Mouse (Mus musculus) hindbrain, embryonic 13.5 days (tissue): ENCODE results near the gene Gm20903. TPM values are rescaled to one million over a fixed set of nuclear protein-coding genes. Genes with fewer than 3 reads are reported as not detected.
"Not testable (repeated sequence)": the region's sequence is repeated elsewhere in the genome, so short reads cannot be mapped to it uniquely, and the experiment has no call there.

Experiments used
- ATAC-seq: fragments of 200-750 bp; cut with Nextera tagmentation; 2 replicates; pipeline ENCODE4 v1.8.0; 2017; ENCODE audit warnings: moderate TSS enrichment; ENCODE audit not compliant: low FRiP score
- H3K27ac ChIP-seq: fragments of 300-500 bp; sonication (generic); 2 replicates; pipeline ENCODE4 v1.5.1; 2015; ENCODE audit warnings: inconsistent platforms, mild to moderate bottlenecking, moderate library complexity
- H3K27me3 ChIP-seq: fragments of 300-500 bp; sonication (generic); 2 replicates; pipeline ENCODE4 v1.6.1; 2015; ENCODE audit warnings: mild to moderate bottlenecking, inconsistent platforms
- H3K36me3 ChIP-seq: fragments of 300-500 bp; sonication (generic); 2 replicates; pipeline ENCODE4 v1.6.1; 2015; ENCODE audit warnings: mild to moderate bottlenecking, inconsistent platforms
- H3K4me1 ChIP-seq: fragments of 300-500 bp; sonication (generic); replicated peaks from 2 replicates; pipeline ENCODE4 v1.6.1; 2015; ENCODE audit warnings: inconsistent platforms
- H3K4me2 ChIP-seq: fragments of 300-500 bp; sonication (generic); 2 replicates; pipeline ENCODE4 v1.6.1; 2015; ENCODE audit warnings: inconsistent platforms, mild to moderate bottlenecking, moderate library complexity
- H3K4me3 ChIP-seq: fragments of 300-500 bp; sonication (generic); 2 replicates; pipeline ENCODE4 v1.5.1; 2015; ENCODE audit warnings: mild to moderate bottlenecking, inconsistent platforms
- H3K9ac ChIP-seq: fragments of 300-500 bp; sonication (generic); 2 replicates; pipeline ENCODE4 v1.6.1; 2015; ENCODE audit warnings: mild to moderate bottlenecking, inconsistent platforms
- H3K9me3 ChIP-seq: fragments of 300-500 bp; sonication (generic); 2 replicates; pipeline ENCODE4 v1.6.1; 2016; ENCODE audit warnings: inconsistent platforms
- WGBS: fragments of 180-500 bp; shearing (Covaris S2); methylation state at CpG from one replicate; pipeline ENCODE4 v1.1.7; 2015; 5-methylcytosine and 5-hydroxymethylcytosine counted together
- polyA plus RNA-seq: library from polyadenylated mRNA; unstranded; fragments of >200 nt; fragmentation: Nextera tagmentation; extraction: Ambion mirVana; gene quantifications from 2 replicates; pipeline ENCODE4 v1.2.1, GENCODE M21; 2015

Gm20903 gene
- not detected in 2 replicates for polyA plus RNA-seq

DNA sequence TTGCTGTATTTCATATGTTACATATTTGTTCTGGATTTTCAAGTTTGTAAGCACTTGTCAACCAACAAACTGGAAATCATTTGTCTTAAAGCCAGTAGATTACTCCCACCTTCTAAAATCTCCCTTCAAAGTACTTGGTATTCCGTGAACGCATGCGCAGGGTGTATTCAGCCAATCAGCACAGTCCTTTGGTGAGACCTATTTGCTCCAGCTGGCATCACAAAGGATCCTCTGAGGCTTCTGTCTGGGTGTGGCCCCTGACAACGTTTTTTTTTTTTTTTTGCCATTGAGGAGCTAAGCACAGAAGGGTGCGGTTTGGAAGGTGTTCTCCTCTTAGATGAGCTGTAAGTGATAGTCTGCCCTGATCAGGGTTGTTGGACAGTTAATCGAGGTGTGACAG lies at the start of gene Gm20903:
Gm20903 (plus strand) TSS at position 301 of the 400 bp plus-strand sequence.
- ATAC-seq, H3K9me3 ChIP-seq, H3K27me3 ChIP-seq, H3K36me3 ChIP-seq, H3K4me2 ChIP-seq, H3K4me3 ChIP-seq, H3K27ac ChIP-seq, H3K9ac ChIP-seq, H3K4me1 ChIP-seq: not testable (repeated sequence)
- no CpG with 5 or more reads among the region's 6 CpGs for WGBS
